Mouse (Mus musculus) kidney, adult 2 months (tissue): ENCODE data around the gene Pde6c.

Experiments used
- CTCF ChIP-seq: fragments of 200-500 bp; conservative IDR thresholded peaks from 2 replicates; pipeline ENCODE4 v1.5.1; 2011; ENCODE audit warnings: low read depth, mild to moderate bottlenecking, control low read depth, low read length, moderate library complexity, mixed read lengths; ENCODE audit not compliant: insufficient read depth, insufficient read length
- POLR2A ChIP-seq: fragments of 200-500 bp; IDR thresholded peaks from one replicate; pipeline ENCODE4 v1.6.1; 2011; ENCODE audit warnings: low read depth, low read length, control low read depth

DNA sequence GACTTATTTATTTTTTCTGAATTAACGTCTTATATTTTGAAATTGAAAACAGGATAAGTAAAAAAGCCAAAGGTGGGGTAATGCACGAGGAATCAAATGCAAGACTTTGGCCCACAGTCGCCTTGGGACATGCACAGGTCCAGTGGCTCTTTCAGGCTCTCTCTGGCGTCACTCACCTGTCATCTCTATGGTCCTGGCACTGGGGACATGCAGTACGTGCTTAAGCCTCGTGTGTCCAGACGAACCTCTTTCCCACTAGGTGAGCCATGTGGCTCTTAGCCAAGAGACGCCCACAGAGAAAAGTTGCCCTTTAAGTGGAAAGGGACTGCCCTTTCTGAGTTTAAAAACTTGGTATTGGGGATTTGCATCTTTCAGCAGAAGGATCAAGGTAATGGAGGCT, 43.2 kb upstream of the Pde6c start:
- TF ChIP-seq CTCF (no peak), POLR2A (no peak)
